Mouse (Mus musculus): ENCODE measurements around the gene Calhm1. TPM values are rescaled to one million over a fixed set of nuclear protein-coding genes. Genes with fewer than 3 reads are reported as not detected.

Calhm1 gene
- polyA plus RNA-seq, 1 experiment from 2014 or later, result not detected

DNA sequence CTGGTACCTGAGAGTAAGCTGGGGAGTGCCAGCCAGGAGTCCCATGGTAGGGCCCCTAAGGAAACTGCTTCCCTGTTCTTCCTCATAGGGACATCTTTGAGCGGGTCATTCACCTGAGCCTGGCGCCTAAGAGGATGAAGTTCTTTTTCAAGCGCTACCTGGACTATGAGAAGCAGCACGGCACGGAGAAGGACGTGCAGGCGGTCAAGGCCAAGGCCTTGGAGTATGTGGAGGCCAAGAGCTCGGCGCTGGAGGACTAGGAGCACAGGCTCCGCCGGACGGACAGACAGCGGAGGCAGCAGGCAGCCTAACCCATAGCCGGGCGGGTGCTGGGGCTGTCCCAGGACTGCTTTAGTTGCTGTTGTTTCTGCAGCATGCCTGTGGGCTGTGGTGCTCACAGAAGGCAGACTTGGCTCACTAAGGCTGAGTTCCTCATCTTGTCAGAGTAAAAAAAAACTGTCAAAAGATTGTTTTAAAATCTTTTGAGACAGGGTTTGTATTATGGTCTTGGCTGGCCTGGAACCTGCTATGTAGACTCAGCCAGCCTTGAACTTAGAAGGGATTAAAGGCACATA is 13.4 kb downstream of the Calhm1 start:
- Histone ChIP-seq H3K27me3 (replicated peaks) (no peaks in the 10 kb centered on the region), H3K36me3 (peaks cover 96% of the 10 kb centered on the region), H3K9me3 (no peaks in the 10 kb centered on the region), H3K4me1 (peaks cover under 1% of the 10 kb centered on the region; the same call in 1 of the 2 replicates), H3K27ac (replicated peaks) (no peak overlapping the region), H3K9ac (no peak overlapping the region), H3K4me2 (no peak overlapping the region), H3K4me3 (no peak overlapping the region)
- no peak for ATAC-seq (ENCODE audit: extremely low read depth, insufficient number of reproducible peaks, low FRiP score, low TSS enrichment)
- 93% methylated on average over 15 of the region's 15 CpGs for WGBS

- no peak for ATAC-seq (ENCODE audit: extremely low read depth, insufficient number of reproducible peaks, low FRiP score, low TSS enrichment)
- H3K27me3 ChIP-seq (replicated peaks), result no peaks in the 10 kb centered on the region
- 88% methylated on average over 11 of the region's 11 CpGs for WGBS
- no peak overlapping the region for H3K4me2 ChIP-seq
- H3K4me3 ChIP-seq, result no peak overlapping the region
- peaks cover 96% of the 10 kb centered on the region for H3K36me3 ChIP-seq
- H3K9ac ChIP-seq, result no peak overlapping the region
- no peaks in the 10 kb centered on the region for H3K9me3 ChIP-seq
- H3K4me1 ChIP-seq, result peaks cover 9% of the 10 kb centered on the region; the same call in 1 of the 2 replicates
- no peak overlapping the region for H3K27ac ChIP-seq (replicated peaks)
Measured at GRCm38 (mm10) chr19:47128835-47129234, 15.2 kb downstream of the Calhm1 start.

- Histone ChIP-seq H3K36me3 (peaks cover 89% of the 10 kb centered on the region), H3K9me3 (no peaks in the 10 kb centered on the region), H3K27ac (replicated peaks) (no peak overlapping the region), H3K4me2 (no peak overlapping the region), H3K4me1 (peaks cover 9% of the 10 kb centered on the region; the same call in 1 of the 2 replicates), H3K27me3 (replicated peaks) (no peaks in the 10 kb centered on the region), H3K4me3 (no peak overlapping the region), H3K9ac (no peak overlapping the region)
- 91% methylated on average over 10 of the region's 10 CpGs for WGBS
- no peak for ATAC-seq (ENCODE audit: extremely low read depth, insufficient number of reproducible peaks, low FRiP score, low TSS enrichment)
Measured at GRCm38 (mm10) chr19:47128164-47128563, 15.9 kb downstream of the Calhm1 start.

DNA sequence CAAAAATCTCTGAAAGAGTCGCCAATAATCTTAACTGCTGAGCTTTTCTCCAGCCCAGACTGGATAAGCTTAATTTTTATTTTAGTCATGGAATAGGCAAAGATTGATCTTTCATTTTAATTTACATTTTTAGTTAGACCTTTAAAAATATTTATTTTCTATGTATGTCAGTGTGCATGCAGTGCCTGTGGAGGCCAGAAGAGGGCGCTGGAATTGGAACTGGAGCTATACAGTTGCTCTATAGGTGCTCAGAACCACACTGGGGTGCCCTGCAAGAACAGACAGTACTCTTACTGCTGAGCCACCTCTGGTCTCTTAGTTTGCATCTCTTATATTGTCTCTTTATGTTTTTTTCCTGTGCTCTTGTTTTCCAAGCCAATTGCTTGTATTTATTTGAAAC is 21.3 kb downstream of the Calhm1 start:
- peaks cover 9% of the 10 kb centered on the region; the same call in 1 of the 2 replicates for H3K4me1 ChIP-seq
- no peaks in the 10 kb centered on the region for H3K9me3 ChIP-seq
- H3K9ac ChIP-seq, result no peak overlapping the region
- H3K27me3 ChIP-seq (replicated peaks), result no peaks in the 10 kb centered on the region
- H3K36me3 ChIP-seq, result peaks cover 81% of the 10 kb centered on the region
- H3K4me3 ChIP-seq, result no peak overlapping the region
- H3K27ac ChIP-seq (replicated peaks), result no peak overlapping the region
- no peak for ATAC-seq (ENCODE audit: extremely low read depth, insufficient number of reproducible peaks, low FRiP score, low TSS enrichment)
- WGBS, result 27% methylated on average over 2 of the region's 2 CpGs
- no peak overlapping the region for H3K4me2 ChIP-seq

DNA sequence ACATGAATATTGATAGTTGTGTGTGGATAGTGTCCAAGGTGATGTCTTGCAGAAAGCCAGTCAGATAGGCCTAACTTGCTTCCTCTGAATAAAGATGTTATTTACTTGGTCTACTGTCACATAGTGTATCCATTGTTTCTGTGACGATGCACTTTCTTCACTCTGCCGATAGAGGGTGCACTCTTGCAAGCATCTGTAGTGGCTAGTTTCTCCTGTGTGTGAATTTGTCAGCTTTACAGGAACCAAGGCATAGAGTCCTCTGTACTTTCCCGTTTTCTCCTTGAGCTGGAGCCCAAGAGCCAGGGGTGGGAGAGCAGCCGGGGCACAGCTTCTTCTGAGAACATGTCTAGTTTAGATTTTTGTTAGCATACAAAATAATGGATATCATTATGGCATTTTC is 23.0 kb downstream of the Calhm1 start:
- H3K27ac ChIP-seq (replicated peaks), result no peak overlapping the region
- H3K36me3 ChIP-seq, result peaks cover 81% of the 10 kb centered on the region
- H3K9ac ChIP-seq, result no peak overlapping the region
- no peak for ATAC-seq (ENCODE audit: extremely low read depth, insufficient number of reproducible peaks, low FRiP score, low TSS enrichment)
- peaks cover 18% of the 10 kb centered on the region for H3K4me1 ChIP-seq
- H3K9me3 ChIP-seq, result no peaks in the 10 kb centered on the region
- 47% methylated on average over 4 of the region's 4 CpGs for WGBS
- no peak overlapping the region for H3K4me2 ChIP-seq
- H3K4me3 ChIP-seq, result no peak overlapping the region
- H3K27me3 ChIP-seq (replicated peaks), result no peaks in the 10 kb centered on the region

- ATAC-seq (ENCODE audit: extremely low read depth, insufficient number of reproducible peaks, low FRiP score, low TSS enrichment), result no peak
- H3K36me3 ChIP-seq, result peaks cover 86% of the 10 kb centered on the region
- 77% methylated on average over 2 of the region's 2 CpGs for WGBS
Measured at GRCm38 (mm10) chr19:47118634-47119033, 25.4 kb downstream of the Calhm1 start.

GRCm38 (mm10) chr19:47104641-47105271 is 39.3 kb downstream of the Calhm1 start:
- Histone ChIP-seq H3K27me3 (replicated peaks) (no peaks in the 10 kb centered on the region), H3K9me3 (no peaks in the 10 kb centered on the region), H3K36me3 (peaks cover 100% of the 10 kb centered on the region), H3K27ac (replicated peaks) (no peak overlapping the region), H3K4me1 (no peaks in the 10 kb centered on the region), H3K4me2 (no peak overlapping the region), H3K9ac (no peak overlapping the region), H3K4me3 (no peak overlapping the region)
- no peak for ATAC-seq (ENCODE audit: extremely low read depth, insufficient number of reproducible peaks, low FRiP score, low TSS enrichment)
- WGBS, result 80% methylated on average over 9 of the region's 9 CpGs

More at GRCm38 (mm10) chr19:47118634-47119033, 25.4 kb downstream of the Calhm1 start:
- no peak overlapping the region for H3K4me3 ChIP-seq
- no peaks in the 10 kb centered on the region for H3K27me3 ChIP-seq (replicated peaks)
- no peaks in the 10 kb centered on the region for H3K9me3 ChIP-seq
- H3K4me1 ChIP-seq, result peaks cover 12% of the 10 kb centered on the region; the same call in 1 of the 2 replicates
- no peak overlapping the region for H3K27ac ChIP-seq (replicated peaks)
- H3K4me2 ChIP-seq, result no peak overlapping the region
- no peak overlapping the region for H3K9ac ChIP-seq

DNA sequence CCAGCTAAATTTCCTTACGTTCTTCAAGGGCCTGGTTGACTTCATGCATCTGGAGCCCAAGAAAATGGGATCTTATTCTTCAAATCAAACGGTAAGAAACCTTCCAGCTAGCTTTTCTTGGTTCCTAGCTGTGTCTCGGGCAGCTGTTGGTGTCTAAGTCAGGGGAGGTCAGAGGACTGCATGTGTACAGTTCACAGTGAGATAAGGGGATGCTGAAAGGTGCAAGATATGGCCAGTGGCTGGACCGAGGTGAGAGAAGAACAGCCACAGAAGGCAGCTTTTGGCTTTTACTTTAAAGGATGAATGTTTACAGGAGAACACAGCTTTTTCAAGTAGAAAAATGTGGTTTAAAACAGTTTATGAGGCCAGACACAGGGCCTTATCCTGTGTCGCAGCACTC is 43.0 kb downstream of the Calhm1 start:
- Histone ChIP-seq H3K27me3 (replicated peaks) (no peaks in the 10 kb centered on the region), H3K27ac (replicated peaks) (no peak overlapping the region), H3K9me3 (no peaks in the 10 kb centered on the region), H3K36me3 (peaks cover 100% of the 10 kb centered on the region), H3K9ac (no peak overlapping the region), H3K4me2 (no peak overlapping the region), H3K4me3 (no peak overlapping the region), H3K4me1 (no peaks in the 10 kb centered on the region)
- no peak for ATAC-seq (ENCODE audit: extremely low read depth, insufficient number of reproducible peaks, low FRiP score, low TSS enrichment)
- 72% methylated on average over 5 of the region's 5 CpGs for WGBS

Other genes with a start within 250 kb of the Calhm1 start
- gene Ina, start 129.6 kb downstream of the Calhm1 start, polyA plus RNA-seq (2015; fragmentation: Nextera tagmentation; extraction: Ambion mirVana), result 0.52 and 0.74 TPM in 2 replicates
- 102 and 124 TPM in 2 replicates for gene Nt5c2, start 129.1 kb downstream of the Calhm1 start, polyA plus RNA-seq (2015; fragmentation: Nextera tagmentation; extraction: Ambion mirVana)
- gene Pcgf6, start 93.3 kb downstream of the Calhm1 start, polyA plus RNA-seq (2015; fragmentation: Nextera tagmentation; extraction: Ambion mirVana), result 10.2 and 10.3 TPM in 2 replicates
- gene Taf5, start 76.5 kb downstream of the Calhm1 start, polyA plus RNA-seq (2015; fragmentation: Nextera tagmentation; extraction: Ambion mirVana), result 3.3 TPM in 2 replicates
- 2,381 and 2,562 TPM in 2 replicates for gene Usmg5, start 53.6 kb downstream of the Calhm1 start, polyA plus RNA-seq (2015; fragmentation: Nextera tagmentation; extraction: Ambion mirVana)
- gene Pdcd11, start 53.5 kb downstream of the Calhm1 start, polyA plus RNA-seq (2015; fragmentation: Nextera tagmentation; extraction: Ambion mirVana), result 5.3 and 5.4 TPM in 2 replicates
- 5.2 and 6.0 TPM in 2 replicates for gene Calhm2, start 6.0 kb downstream of the Calhm1 start, polyA plus RNA-seq (2015; fragmentation: Nextera tagmentation; extraction: Ambion mirVana)
- gene Calhm3, start 13.5 kb upstream of the Calhm1 start, polyA plus RNA-seq (2015; fragmentation: Nextera tagmentation; extraction: Ambion mirVana), result not detected in 2 replicates
- gene Neurl1a, start 34.6 kb upstream of the Calhm1 start, polyA plus RNA-seq (2015; fragmentation: Nextera tagmentation; extraction: Ambion mirVana), result 1.8 and 2.1 TPM in 2 replicates